Mouse (Mus musculus) spleen, postnatal 14 days (tissue): ENCODE results near the gene Sphk1.
A peak's percentile ranks its signal among the peaks of the same experiment; 100 is the strongest.

Experiments
- DNase-seq, 2 experiments: peaks; one replicate each; pipeline ENCODE4 v3.0.0; 2021 to 2022; ENCODE audit warnings: low spot score in 2 of 2

Sphk1 gene

DNA sequence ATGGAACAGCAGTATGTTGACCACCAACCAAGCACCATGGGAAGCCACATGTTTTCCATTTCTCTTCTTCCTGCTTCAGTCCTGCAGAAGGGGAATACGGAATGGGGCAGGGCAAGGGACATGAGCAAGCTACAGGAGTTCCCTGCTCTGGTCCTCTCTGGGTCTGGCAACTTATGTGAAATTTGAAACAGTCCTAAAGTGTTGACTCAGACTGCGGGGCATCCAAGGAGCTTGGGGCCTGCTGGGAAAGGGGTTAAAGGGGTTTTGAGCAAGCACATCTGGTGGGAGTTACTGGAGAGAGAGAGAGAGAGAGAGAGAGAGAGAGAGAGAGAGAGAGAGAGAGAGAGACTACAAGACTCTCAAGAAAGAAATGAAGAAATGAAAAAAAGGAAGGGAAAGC is 22.0 kb upstream of the Sphk1 start:
- no peak for DNase-seq

DNA sequence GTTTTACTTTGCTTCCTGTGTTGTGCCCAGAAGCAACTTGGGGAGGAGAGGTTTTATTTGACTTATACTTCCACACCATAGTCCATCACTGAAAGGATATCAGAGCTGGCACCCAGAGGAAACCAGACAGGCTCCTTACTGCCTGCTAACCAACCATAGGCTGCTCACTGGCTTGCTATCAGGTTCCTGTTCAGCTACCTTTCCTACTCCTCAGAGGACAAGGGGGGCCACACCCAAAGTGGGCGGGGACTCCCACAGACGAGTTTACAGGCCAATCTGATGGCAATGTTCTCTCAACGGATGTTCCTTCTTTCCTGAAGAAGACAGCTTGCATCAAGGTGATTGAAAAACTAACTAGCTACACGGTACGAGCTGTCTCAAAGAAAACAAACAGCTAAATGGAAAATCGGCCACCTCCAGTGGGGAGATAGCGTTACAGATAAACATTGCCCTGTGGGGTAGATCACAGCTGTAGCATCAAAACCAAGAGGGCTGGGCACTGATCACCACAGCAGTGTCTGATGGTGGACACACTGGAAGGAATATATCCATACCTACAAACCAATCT is 19.3 kb upstream of the Sphk1 start:
- DNase-seq: no peak

DNA sequence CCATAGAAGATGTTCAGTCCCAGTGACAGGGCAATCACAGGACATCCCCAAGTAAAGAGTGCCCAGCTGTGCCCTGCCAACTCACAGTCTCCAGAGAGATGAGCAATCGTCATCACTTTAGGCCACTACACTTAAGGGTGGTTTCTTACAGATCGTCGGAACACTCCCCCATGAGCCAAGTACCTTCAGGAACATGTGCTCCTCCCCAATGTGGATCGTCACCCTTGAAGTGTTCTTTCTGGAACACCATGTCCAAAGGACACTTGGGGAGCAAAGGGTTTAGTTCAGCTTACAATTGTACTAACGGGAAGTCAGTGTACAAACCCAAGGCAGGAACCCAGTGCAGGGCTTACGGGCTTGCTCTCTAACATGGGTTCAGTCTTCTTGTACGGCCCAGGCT is 18.6 kb upstream of the Sphk1 start:
- no peak for DNase-seq

DNA sequence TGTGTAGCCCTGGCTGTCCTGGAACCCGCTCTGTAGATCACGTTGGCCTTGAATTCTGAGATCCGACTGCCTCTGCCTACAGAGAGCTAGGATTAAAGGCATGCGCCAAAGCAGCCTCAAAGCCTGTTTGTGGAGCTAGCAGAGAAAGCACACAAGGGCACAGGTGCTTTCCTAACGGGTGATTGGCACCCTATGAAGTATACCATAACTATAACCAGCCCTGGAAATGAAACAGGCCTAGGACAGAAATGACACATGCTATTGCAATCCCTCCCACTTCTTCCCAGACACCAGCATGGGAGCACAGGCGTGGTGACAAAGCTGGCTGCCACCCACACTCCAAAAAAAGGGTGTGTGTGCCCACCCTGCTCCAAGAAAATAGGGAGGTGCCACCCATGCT is 17.7 kb upstream of the Sphk1 start:
- no peak for DNase-seq

DNA sequence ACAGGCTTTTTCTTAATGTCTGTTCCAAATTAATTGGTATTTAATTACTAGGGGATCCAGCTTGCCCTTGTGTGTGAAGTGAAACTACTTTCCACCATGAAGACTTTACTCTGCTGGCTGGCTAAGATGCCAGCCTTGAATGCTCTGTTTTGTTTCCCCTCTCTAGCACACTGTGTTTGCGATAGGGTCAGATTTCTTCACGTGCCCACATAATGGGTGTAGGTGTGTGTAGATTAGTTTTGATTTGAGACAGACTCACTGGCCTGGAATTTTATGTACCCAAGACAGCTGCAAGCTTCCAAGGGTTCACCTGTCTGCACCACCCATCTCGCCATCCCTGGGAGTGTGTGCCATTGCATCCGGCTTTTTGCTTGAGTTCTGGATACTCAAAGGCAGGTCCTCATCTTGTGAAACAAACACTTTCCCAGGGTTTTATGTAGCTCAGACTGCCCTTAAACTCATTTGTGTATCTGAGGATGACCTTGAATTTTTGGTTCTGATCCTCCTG is 17.1 kb upstream of the Sphk1 start:
- DNase-seq: no peak

DNA sequence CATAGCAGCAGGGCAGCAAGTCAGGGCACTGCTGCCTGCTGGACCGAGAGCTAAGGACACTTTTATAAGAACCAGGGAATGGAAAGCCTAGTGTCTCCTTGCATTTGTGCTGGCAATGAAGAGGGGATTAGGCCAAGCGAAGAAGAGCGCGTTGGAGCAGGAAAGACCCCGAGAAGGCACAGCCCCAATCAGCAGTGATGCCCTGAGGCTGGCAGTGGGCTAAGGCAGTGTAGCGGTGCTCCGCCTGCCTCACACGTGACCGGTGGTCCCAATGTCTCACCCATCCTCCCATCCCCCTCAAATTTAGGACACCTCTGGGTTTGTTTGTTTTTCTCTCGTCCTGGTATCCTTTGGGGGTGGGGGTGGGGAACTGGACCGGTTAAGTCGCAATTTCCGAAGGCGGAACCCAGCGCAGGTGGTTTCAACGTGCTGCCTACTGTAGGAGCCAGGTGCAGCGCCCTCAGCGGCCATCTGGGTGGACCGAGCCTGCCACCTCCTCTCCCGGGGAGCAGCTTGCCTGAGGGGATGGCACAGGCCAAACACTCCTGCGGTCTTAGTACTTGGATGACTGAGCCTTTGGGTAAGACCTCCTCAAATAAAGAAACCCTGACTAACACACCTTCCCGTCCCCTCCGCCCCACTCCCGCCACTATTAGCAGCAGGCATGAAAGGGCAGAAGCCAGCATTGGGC is 15.2 kb upstream of the Sphk1 start:
- no peak for DNase-seq

DNA sequence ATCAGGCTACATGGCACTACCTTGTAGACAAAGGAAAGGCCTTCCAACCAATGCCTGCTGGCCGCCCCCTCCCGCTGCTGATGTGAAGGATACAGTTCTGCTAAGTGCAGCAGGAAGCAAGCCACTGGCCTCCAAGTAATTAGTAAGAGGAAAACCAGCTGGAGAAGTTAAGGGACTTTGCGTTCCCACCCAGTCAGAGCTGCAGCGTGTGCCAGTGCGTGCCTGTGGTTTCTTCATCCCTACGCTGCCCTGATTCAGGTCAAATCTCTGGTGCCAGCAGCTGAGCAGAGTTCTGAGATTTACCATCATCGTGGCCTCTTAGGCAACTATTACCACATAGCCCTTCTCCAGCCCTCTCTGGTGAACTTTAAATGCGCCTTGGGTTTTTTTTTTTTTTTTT is 12.2 kb upstream of the Sphk1 start:
- no peak for DNase-seq

DNA sequence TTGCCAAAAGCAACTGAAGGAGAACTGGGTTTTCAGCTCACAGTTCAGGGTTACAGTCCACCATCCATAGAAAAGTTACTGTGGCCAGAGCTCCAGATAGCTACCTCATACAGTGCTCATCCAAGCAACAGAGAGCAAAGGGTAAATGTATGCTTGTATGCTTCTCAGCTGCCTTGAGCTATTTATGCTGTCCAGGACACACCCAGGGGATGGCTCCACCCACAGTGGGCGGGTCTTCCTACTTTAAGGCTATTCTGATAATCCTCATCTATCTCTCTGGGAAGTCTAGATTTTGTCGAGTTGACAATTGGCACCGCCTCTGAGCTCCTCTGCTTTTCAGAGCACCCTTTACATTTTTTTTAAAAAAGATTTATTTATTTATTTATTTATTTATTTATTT is 9.6 kb upstream of the Sphk1 start:
- no peak for DNase-seq

DNA sequence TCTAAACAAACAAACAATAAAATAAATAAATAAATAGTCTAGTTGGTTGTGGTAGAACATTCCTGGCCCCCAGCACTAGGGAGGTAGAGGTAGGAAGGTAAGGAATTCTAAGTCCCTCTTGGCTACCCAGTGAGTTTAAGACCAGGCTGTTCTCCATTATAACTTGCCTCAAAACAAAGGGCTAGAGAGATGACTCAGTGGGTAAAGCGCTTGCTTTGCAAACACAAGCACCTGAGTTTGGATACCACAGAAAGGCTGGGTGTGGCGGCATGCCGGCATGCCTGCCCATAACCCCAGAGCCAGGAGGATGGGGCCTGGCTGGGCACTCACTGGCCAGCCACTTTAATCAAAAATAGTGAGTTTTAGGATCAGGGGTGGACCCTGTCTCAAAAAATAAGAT is 8.7 kb upstream of the Sphk1 start:
- no peak for DNase-seq

DNA sequence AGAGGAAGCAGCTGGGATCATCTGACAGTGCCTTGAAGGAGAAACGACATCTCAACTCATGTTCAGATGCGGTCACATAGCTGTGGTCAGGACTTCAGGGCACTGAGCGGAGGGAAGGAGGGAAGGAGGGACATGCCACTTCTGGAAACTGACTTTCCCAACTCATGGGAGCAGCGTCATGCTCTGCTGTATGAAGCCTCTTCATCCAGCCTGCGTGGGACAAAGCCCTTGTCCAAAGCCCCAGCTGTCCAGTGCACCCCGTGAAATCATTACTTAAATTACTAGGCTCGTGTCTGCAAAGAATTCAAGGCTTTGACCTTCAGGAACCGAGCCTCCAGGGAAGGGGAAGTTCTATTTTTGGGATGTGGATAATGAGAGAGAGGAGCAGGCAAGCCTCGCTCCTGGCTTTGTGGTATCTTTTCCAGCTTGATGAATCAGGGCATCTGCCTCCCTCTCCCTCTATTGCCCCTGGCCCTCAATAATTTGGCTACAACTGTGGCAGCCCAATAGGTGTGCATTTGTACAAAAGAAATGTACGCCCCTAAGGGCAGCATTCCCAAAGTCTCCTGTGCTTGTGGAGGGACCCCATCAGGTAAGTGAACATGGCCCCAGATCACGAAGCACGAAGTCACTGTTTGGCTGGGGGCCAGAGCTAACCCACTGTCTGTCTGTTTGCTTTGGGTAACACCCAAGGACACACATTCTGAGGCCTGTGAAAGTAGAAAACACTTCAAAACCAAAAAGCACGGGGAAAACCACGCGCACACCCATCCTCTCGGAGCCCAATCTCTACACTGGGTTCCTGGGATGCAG is 7.6 kb upstream of the Sphk1 start:
- no peak for DNase-seq

DNA sequence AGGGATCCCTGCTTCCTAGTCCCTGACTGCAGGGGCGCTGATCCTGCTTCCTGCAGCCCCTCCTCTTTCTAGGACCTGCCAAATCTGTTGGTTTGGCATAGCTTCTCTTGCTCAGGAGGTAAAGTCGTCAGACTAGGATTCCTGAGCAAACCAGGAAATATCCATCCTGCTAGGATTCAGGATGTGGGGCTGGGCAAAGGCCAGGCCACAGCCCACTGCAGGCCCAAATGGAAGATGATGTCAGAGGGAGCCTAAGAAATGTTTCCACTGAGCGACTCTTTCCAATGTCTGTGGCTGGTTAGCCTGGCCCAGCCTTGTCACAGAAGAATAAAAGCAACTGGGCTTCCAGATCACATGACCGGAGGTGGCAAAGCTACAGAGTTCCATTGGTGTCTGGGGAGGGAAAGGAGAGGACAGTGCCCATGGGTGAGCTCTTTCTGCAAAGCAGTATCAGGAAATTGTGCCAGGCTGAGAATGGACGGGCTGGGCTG is 7.0 kb upstream of the Sphk1 start:
- DNase-seq: no peak

DNA sequence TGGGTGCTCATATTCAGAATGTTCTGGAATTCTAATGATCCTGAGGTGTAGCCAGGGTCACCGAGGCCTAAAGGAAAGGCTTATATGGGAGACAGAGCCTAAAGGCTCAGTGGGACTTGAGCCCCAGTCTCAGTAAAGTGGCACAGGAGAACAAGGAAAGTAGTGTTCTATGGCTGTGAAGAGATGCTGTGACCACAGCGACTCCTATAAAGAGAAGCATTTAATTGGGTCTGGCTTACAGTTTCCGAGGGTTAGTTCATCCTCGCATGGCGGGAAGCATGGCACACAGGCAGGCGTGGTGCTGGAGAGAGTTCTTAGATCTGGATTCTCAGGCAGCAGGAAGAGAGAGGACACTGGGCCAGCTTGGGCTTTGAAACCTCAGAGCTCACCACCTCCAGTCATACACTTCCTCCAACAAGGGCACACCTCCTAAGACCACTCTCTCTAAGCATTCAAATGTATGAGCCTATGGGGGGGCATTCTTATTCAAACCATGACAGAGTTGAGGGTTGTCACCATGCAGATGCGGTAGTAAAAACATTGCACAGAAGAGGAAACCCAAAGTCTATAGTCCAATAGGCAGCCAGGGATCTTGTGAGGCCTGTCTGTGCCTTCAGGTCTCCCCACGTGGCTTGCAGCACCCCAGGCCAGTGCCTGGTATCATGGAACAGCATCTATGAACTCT is 1.9 kb upstream of the Sphk1 start:
- no peak for DNase-seq

DNA sequence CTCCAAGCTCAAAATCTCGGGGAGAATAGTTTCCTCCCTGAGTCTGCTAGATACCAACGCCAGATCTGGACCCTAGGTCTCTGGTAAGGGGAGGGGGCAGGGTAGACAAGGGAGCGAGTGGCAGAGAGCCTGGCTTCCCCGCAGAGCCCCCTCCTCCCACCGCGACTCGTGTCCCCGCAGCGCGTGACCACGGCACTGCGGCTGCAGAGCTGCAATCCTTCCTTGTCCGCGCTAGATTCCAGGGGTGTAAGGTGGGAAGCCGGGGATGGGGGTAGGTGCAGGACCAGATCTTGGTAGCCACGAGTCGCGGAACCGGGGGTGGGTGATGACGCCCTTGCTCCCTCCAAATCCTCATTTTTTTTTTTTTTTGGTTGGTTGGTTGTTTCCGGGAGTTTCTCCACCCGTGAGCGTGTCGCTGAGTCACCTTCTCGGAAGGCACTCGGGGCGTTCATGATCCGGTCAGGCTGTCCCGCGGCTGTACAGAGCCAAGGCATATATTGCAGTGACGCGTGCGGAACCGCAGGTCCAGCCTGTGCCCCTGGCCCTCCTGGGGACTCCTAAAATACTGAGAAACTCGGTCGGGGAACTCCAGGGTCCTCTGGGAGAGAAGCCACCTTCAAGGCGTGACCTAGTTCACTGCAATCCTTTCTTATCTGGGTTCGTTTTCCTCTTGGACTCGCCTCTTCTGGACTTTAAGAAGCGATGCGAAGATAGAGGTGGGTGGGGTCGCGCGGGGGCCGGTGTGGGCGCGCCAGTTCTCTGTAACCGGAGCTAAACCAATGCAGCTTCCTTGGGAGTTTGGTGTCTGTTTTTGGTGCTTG is 856 bp downstream of the Sphk1 start:
- no peak for DNase-seq

DNA sequence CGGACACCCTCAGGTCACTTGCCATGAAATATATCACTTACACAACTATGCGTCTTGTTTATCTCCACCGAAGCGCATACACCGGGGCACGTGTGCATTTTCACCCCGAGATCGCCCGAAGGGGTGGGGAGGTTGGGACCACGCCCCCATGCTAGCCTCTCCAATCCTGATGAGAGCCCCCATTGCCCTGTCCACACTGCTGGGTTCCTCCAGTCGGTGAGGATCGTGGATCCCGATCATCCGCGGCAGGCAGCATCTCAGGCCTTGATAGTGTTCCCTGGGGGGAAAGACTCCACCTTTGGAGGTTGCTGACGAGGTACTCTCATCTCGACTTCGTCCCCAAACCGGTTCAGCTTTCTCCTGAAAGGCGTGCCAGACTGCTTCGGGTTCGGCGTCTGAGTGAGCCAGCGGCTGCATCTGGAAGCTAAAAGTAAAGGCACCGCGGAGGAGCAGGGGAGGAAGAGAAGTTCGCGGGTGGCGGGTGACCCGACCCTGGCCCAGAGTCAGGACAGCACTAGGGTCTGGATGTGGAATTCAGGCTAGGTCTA is 1.6 kb downstream of the Sphk1 start:
- peak; percentile 48 to 55 for DNase-seq

DNA sequence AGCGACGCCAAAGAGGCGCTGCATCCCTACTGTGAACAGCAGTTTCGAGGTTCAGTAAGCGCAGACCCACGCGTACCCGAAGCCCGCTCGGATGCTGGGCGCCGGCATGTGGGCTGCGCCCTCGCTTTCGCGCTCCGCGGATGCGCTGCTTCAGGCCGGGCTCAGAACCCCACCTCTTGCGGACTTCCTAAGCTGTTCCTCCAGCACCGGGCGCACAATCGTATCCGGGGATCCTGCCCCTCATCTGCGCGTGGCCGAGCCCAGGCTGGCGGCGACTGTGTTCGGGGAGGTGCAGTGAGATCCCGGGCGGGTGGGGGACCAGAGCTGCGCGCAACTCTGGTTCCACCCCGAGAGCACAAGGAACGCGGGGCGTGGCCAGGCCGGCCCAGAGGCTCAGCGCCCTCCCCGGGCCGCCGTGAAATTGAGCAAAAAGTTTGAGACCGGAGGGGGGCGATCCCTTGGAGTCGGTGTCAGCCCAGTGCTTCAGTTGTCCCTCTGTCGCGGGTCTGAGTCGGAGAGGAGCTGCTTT is 2.1 kb downstream of the Sphk1 start:
- peak; percentile 68 to 78 for DNase-seq

DNA sequence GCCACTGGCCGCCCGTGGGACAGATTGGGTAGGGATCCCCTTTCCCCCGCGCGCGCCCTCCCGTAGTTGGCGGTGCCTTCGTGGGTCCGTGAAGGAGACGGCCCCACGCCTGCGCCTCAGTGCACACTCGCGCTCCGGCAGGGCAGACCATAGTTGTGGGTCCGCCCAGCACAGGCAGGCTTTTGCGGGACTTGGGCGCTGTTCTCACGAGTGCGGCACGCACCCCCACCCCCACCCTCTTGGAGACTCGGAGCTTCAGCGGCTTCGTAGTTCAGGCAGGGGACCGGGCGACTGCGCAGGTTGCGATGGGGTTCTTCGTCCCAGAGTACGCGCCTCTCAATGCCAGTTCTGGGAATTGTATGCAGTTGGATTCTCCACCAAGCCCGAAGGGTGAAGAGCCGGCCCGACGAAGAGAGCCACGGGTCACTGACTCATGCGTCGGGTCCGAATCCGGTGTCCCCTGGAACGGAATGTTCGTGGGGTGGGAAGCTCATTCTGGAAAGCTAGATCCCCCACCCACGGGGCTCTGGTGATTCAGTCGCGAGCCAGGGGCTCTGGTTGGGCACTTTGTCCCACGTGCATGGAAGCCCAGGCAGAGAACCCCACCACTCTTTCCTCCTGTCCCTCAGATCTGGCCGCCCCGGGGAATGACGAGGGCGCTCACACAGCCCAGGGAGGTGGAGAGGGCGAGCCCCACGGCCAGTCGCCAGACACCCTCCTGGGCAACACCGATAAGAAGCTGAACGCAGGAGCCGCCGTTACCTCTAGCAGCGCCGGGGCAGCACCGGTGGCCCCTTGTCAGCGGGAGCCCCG is 2.8 kb downstream of the Sphk1 start:
- DNase-seq: peak; percentile 71 to 76

DNA sequence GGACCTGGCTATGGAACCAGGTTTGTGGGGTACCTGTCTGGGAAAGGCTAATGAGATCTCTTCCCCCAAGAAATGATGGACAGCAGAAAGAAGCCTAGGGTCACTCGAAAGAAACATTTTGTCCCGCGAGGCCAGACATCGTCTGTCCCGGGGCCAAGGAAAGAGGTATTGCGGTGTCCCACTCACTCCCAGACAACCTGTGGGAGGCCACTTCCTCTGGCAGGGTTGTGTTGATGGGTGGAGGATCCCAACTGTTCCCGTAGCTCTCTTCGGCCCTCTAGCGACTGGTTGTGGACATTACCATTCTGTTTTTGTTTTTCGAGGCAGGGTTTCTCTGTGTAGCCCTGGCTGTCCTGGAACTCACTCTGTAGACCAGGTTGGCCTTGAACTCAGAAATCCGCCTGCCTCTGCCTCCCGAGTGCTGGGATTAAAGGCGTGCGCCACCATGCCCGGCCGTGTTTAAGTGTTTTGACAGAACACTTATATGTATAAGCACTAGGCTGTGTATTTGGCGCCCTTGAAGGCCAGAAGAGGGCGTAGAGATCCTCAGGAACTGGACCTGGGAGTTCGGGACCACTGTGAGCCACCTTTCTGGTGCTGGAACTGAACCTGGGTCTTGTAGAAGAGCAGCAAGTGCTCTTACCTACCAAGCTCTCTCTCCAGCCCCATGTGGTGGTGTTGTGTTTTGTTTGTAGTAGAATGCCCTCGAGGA is 3.6 kb downstream of the Sphk1 start:
- DNase-seq: peak; percentile 51 to 64

DNA sequence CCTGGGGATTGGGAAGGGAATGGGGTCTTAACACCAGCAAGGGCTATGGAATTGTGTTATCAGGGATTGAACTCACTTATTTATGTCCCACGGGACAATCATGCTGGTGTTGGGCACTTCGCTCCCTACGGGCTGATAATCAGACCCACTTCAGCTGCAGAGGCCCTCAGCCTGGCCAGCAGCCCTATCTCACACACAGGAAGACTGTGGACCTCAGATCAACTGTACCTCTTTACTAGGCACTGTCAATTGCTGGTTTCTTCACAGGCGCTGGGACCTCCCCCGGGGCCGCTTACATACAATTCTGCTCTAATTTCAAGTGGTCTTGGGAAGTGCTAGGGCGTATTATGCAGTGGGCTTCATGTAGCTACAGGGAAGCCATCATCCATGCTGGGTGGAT is 6.0 kb downstream of the Sphk1 start:
- no peak for DNase-seq

DNA sequence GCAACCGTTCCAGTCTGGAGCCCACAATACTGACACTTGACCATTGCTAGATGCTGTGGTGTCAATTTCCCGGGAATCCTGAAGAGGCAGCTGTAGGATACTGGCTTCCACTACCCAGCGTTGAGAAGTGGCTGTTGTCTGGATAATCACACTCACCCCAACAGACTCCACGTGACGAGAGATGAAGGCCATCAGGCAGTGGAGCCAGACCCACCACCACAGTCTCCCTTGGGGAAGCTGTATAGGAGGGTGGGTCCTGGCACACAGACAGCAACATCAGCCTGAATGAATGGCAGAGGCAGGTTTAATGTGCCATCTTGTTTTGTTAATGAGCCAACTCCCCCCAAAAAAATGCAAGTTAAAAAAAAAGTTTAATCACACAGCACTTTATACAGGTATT is 6.7 kb downstream of the Sphk1 start:
- no peak for DNase-seq
